Mouse (Mus musculus) neural tube, embryonic 13.5 days (tissue): ENCODE measurements around the gene Olfr1100. TPM values are rescaled to one million over a fixed set of nuclear protein-coding genes. Genes with fewer than 3 reads are reported as not detected.

Source experiments
- ATAC-seq: fragments of 200-750 bp; cut with Nextera tagmentation; 2 replicates; pipeline ENCODE4 v1.8.0; 2017; ENCODE audit warnings: low read depth, mild to moderate bottlenecking, moderate TSS enrichment, moderate library complexity
- H3K27ac ChIP-seq: fragments of 300-500 bp; sonication (generic); replicated peaks from 2 replicates; pipeline ENCODE4 v1.5.1; 2015; ENCODE audit warnings: moderate library complexity, mild to moderate bottlenecking, inconsistent platforms
- H3K27me3 ChIP-seq: fragments of 300-500 bp; sonication (generic); 2 replicates; pipeline ENCODE4 v1.6.1; 2015; ENCODE audit warnings: mild to moderate bottlenecking, inconsistent platforms
- H3K36me3 ChIP-seq: fragments of 300-500 bp; sonication (generic); 2 replicates; pipeline ENCODE4 v1.6.1; 2015; ENCODE audit warnings: mild to moderate bottlenecking, inconsistent platforms
- H3K4me1 ChIP-seq: fragments of 300-500 bp; sonication (generic); replicated peaks from 2 replicates; pipeline ENCODE4 v1.6.1; 2015; ENCODE audit warnings: inconsistent platforms
- H3K4me2 ChIP-seq: fragments of 300-500 bp; sonication (generic); 2 replicates; pipeline ENCODE4 v1.6.1; 2015; ENCODE audit warnings: inconsistent platforms, mild to moderate bottlenecking, moderate library complexity
- H3K4me3 ChIP-seq: fragments of 300-500 bp; sonication (generic); 2 replicates; pipeline ENCODE4 v1.5.1; 2015; ENCODE audit warnings: mild to moderate bottlenecking, inconsistent platforms
- H3K9ac ChIP-seq: fragments of 300-500 bp; sonication (generic); 2 replicates; pipeline ENCODE4 v1.6.1; 2015; ENCODE audit warnings: moderate library complexity, mild to moderate bottlenecking, inconsistent platforms
- H3K9me3 ChIP-seq: fragments of 300-500 bp; sonication (generic); 2 replicates; pipeline ENCODE4 v1.6.1; 2016; ENCODE audit warnings: inconsistent platforms
- WGBS: fragments of 180-500 bp; shearing (Covaris S2); methylation state at CpG from one replicate; pipeline ENCODE4 v1.1.7; 2015; 5-methylcytosine and 5-hydroxymethylcytosine counted together
- polyA plus RNA-seq: library from polyadenylated mRNA; unstranded; fragments of >200 nt; fragmentation: Nextera tagmentation; extraction: Ambion mirVana; gene quantifications from 2 replicates; pipeline ENCODE4 v1.2.1, GENCODE M21; 2015

Gene Olfr1100
- polyA plus RNA-seq = not detected in 2 replicates

DNA sequence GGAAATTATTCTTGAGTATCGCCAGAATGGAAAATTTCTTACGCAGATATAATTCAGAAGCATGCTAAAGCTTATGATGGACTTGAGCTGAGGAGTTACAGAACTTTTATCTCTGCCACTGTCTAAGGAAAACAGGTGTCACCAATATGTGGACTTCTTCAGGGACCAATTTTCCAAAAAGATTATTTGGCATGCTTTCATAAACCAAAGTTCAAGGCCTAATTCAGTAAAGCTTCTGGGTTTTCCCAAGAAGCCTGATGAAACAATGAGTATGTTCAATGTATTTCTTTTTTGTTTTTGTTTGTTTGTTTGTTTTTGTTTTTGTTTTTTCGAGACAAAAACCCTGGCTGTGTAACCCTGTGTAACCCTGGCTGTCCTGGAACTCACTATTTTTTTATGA, at the start of gene Olfr1100:
Olfr1100 (minus strand) TSS at position 101 of the 400 bp plus-strand sequence.
- no peaks in the 10 kb centered on the region for H3K4me1 ChIP-seq
- no peaks in the 10 kb centered on the region for H3K36me3 ChIP-seq
- no peak within 1 kb of the TSS for H3K4me2 ChIP-seq
- 86% methylated on average over 3 of the region's 3 CpGs for WGBS
- H3K4me3 ChIP-seq = no peak within 1 kb of the TSS
- H3K27ac ChIP-seq = no peak within 1 kb of the TSS
- ATAC-seq = no peak
- H3K9me3 ChIP-seq = no peaks in the 10 kb centered on the region
- H3K9ac ChIP-seq = no peak within 1 kb of the TSS
- H3K27me3 ChIP-seq = no peaks in the 10 kb centered on the region

DNA sequence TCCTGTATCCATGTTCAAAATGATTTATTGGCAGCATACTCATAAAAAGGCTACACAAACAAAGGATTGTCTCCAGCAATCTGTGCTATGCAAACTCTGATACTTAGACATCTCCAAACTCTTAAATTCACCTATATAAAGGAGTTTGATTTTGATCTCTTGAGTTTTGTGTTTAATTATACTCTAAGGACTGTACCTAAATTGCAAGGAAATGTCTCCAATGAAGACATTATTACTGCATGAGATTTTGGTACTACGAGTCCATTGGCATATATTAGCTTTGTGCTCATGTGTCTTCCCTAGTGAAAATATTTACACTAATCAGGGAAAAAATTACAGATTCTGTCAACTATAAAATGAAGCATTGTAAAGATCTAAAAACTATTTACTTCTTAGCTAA, 47.2 kb upstream of the Olfr1100 start, which contains the start of gene Olfr1104:
Olfr1104 (minus strand) TSS at position 101 of the 400 bp plus-strand sequence.
- Histone ChIP-seq H3K9ac (no peak within 1 kb of the TSS), H3K9me3 (no peaks in the 10 kb centered on the region), H3K27me3 (no peaks in the 10 kb centered on the region), H3K4me2 (no peak within 1 kb of the TSS), H3K4me3 (no peak within 1 kb of the TSS), H3K27ac (no peak within 1 kb of the TSS), H3K4me1 (no peaks in the 10 kb centered on the region), H3K36me3 (no peaks in the 10 kb centered on the region)
- WGBS = 89% methylated on average over 1 of the region's 1 CpGs
- ATAC-seq = no peak

DNA sequence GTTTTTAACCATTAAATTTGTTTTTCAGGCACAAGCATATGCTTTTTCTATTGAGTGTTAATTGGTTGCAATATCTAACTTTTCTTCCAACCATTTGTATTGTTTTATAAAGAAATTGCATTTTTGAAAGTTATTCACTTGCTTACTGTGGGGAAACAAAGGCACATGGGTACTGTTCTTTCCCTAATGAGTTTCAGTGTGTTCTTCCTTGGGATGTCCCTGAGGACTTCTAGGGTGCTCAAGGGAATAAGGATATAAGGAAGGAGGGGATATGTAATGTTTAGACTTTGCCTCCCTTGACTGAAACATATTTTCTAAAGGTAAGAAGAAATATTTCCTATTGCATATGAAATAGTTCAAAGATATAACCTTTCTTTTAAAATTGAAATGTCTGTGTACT, 18.3 kb upstream of the Olfr1100 start, which contains the start of gene Olfr1102:
Olfr1102 (plus strand) TSS at position 301 of the 400 bp plus-strand sequence.
- no peaks in the 10 kb centered on the region for H3K27me3 ChIP-seq
- no peak for ATAC-seq
- no peak within 1 kb of the TSS for H3K4me2 ChIP-seq
- no peak within 1 kb of the TSS for H3K27ac ChIP-seq
- H3K4me3 ChIP-seq = no peak within 1 kb of the TSS
- H3K36me3 ChIP-seq = no peaks in the 10 kb centered on the region
- no peaks in the 10 kb centered on the region for H3K4me1 ChIP-seq
- H3K9me3 ChIP-seq = no peaks in the 10 kb centered on the region
- no peak within 1 kb of the TSS for H3K9ac ChIP-seq

DNA sequence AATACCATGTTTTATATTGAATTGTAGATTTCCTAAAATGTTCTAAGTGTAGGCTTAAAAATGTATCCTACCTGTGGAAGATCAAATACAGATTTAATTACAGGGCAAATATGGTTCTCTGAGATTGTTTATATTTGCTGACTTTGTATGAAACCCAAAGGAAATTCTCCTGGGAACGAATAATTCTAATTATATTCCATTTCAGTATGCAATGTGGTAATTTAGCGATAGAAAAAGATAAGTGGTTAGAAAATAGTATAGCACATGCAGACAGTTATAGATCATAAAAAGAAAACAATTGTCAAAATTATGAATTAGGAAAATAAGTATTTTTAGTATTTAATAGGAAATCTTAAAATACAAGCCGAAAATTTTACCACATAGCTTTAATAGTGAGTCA, 11.4 kb upstream of the Olfr1100 start, which contains the start of gene Olfr1101:
Olfr1101 (minus strand) TSS at position 101 of the 400 bp plus-strand sequence.
- Histone ChIP-seq H3K36me3 (no peaks in the 10 kb centered on the region), H3K4me3 (no peak within 1 kb of the TSS), H3K4me1 (no peaks in the 10 kb centered on the region), H3K27me3 (no peaks in the 10 kb centered on the region), H3K9me3 (no peaks in the 10 kb centered on the region), H3K27ac (no peak within 1 kb of the TSS), H3K9ac (no peak within 1 kb of the TSS), H3K4me2 (no peak within 1 kb of the TSS)
- no peak for ATAC-seq
- 80% methylated on average over 3 of the region's 3 CpGs for WGBS

DNA sequence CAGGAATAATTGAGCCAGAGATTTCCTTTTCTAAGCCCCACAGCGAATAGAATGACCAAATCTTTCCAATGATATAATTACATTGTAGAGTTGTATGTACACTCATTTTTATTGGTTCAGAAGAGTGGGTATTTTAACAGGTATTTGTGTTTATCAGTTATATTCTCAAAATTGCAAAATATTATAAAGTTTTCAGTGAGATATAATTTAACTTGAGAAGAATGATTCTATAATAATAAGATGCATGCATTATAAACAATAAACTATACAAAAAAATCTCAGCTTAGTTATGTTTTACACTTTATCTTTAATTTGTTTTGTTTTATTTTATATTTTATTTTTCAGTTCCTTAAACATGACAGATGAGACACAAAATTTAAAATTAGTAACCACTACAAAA, 19.2 kb downstream of the Olfr1100 start, which contains the start of gene Olfr1099:
Olfr1099 (minus strand) TSS at position 101 of the 400 bp plus-strand sequence.
- WGBS = 75% methylated on average over 1 of the region's 1 CpGs
- H3K27me3 ChIP-seq = no peaks in the 10 kb centered on the region
- H3K36me3 ChIP-seq = no peaks in the 10 kb centered on the region
- no peak within 1 kb of the TSS for H3K4me2 ChIP-seq
- no peak within 1 kb of the TSS for H3K27ac ChIP-seq
- H3K9ac ChIP-seq = no peak within 1 kb of the TSS
- no peak for ATAC-seq
- no peak within 1 kb of the TSS for H3K4me3 ChIP-seq
- H3K9me3 ChIP-seq = no peaks in the 10 kb centered on the region
- H3K4me1 ChIP-seq = no peaks in the 10 kb centered on the region

DNA sequence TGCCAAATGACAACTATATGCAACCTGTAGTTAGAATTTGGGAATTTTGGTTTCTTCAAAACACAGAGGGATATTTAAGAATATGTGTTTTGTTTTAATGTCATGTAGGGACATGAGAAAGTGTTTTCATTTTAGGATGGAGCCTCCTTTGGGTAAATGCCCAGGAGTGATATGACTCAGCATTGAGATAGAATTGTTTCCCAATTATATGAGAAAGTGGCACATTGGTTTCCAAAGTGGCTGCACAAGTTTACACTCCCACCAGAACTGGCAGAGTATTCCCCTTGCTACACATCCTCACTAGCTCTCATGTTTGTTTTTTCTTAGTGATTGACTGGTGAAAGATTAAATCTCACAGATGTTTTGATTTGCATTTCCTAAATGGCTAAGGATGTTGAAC, 53.2 kb downstream of the Olfr1100 start:
- ATAC-seq = no peak
- Histone ChIP-seq H3K4me1 (no peaks in the 10 kb centered on the region), H3K9me3 (no peaks in the 10 kb centered on the region), H3K4me2 (no peak overlapping the region), H3K36me3 (no peaks in the 10 kb centered on the region), H3K9ac (no peak overlapping the region), H3K27ac (no peak overlapping the region), H3K4me3 (no peak overlapping the region), H3K27me3 (no peaks in the 10 kb centered on the region)

Other genes with a start within 250 kb of the Olfr1100 start
- not detected in 2 replicates for gene Olfr1089, start 246.3 kb downstream of the Olfr1100 start, polyA plus RNA-seq
- not detected in 2 replicates for gene Olfr1090, start 221.0 kb downstream of the Olfr1100 start, polyA plus RNA-seq
- gene Olfr1093, start 197.5 kb downstream of the Olfr1100 start, polyA plus RNA-seq = not detected in 2 replicates
- gene Olfr141, start 169.9 kb downstream of the Olfr1100 start, polyA plus RNA-seq = not detected in 2 replicates
- not detected in 2 replicates for gene Olfr1094, start 155.3 kb downstream of the Olfr1100 start, polyA plus RNA-seq
- not detected in 2 replicates for gene Olfr1095, start 128.3 kb downstream of the Olfr1100 start, polyA plus RNA-seq
- not detected in 2 replicates for gene Gm13723, start 105.2 kb downstream of the Olfr1100 start, polyA plus RNA-seq
- not detected in 2 replicates for gene Olfr1097, start 87.7 kb downstream of the Olfr1100 start, polyA plus RNA-seq
- gene Olfr1098, start 55.4 kb downstream of the Olfr1100 start, polyA plus RNA-seq = not detected in 2 replicates
- not detected in 2 replicates for gene Olfr1099, start 19.3 kb downstream of the Olfr1100 start, polyA plus RNA-seq
- gene Olfr1101, start 11.3 kb upstream of the Olfr1100 start, polyA plus RNA-seq = not detected in 2 replicates
- not detected in 2 replicates for gene Olfr1102, start 18.4 kb upstream of the Olfr1100 start, polyA plus RNA-seq
- gene Olfr1104, start 47.1 kb upstream of the Olfr1100 start, polyA plus RNA-seq = not detected in 2 replicates
- gene Olfr1105, start 56.6 kb upstream of the Olfr1100 start, polyA plus RNA-seq = not detected in 2 replicates
- gene Olfr1106, start 72.3 kb upstream of the Olfr1100 start, polyA plus RNA-seq = not detected in 2 replicates
- gene Olfr1107, start 95.9 kb upstream of the Olfr1100 start, polyA plus RNA-seq = not detected in 2 replicates
- gene Olfr1109, start 116.1 kb upstream of the Olfr1100 start, polyA plus RNA-seq = not detected in 2 replicates
- not detected in 2 replicates for gene Olfr259, start 134.6 kb upstream of the Olfr1100 start, polyA plus RNA-seq
- gene Olfr1110, start 160.3 kb upstream of the Olfr1100 start, polyA plus RNA-seq = not detected in 2 replicates
- not detected in 2 replicates for gene Olfr1111, start 172.7 kb upstream of the Olfr1100 start, polyA plus RNA-seq
- gene Olfr1112, start 207.8 kb upstream of the Olfr1100 start, polyA plus RNA-seq = not detected in 2 replicates
- gene Olfr1113, start 229.0 kb upstream of the Olfr1100 start, polyA plus RNA-seq = not detected in 2 replicates